Mouse (Mus musculus) limb, embryonic 11.5 days (tissue): ENCODE results near the gene Dnah17. TPM values are rescaled to one million over a fixed set of nuclear protein-coding genes. Genes with fewer than 3 reads are reported as not detected.

Experiments used
- ATAC-seq: fragments of 200-750 bp; cut with Nextera tagmentation; 2 replicates; pipeline ENCODE4 v1.8.0; 2017; ENCODE audit warnings: low read depth; ENCODE audit not compliant: insufficient number of reproducible peaks, low FRiP score, low TSS enrichment
- DNase-seq: peaks from one replicate; pipeline ENCODE4 v3.0.0-alpha.2; 2015; ENCODE audit warnings: low spot score
- H3K27ac ChIP-seq: fragments of 300-500 bp; sonication (generic); replicated peaks from 2 replicates; pipeline ENCODE4 v1.5.1; 2014; ENCODE audit warnings: low read depth, mild to moderate bottlenecking, low read length
- H3K27me3 ChIP-seq: fragments of 300-500 bp; sonication (generic); 2 replicates; pipeline ENCODE4 v1.6.1; 2014; ENCODE audit warnings: mild to moderate bottlenecking, low read length, mixed read lengths; ENCODE audit not compliant: control insufficient read depth, insufficient read depth
- H3K36me3 ChIP-seq: fragments of 300-500 bp; sonication (generic); 2 replicates; pipeline ENCODE4 v1.6.1; 2014; ENCODE audit warnings: mild to moderate bottlenecking, low read length, moderate library complexity, mixed read lengths; ENCODE audit not compliant: control insufficient read depth, insufficient read depth
- H3K4me1 ChIP-seq: fragments of 300-500 bp; sonication (generic); 2 replicates; pipeline ENCODE4 v1.6.1; 2014; ENCODE audit warnings: low read length, mixed read lengths; ENCODE audit not compliant: control insufficient read depth, insufficient read depth
- H3K4me2 ChIP-seq: fragments of 300-500 bp; sonication (generic); 2 replicates; pipeline ENCODE4 v1.6.1; 2014; ENCODE audit warnings: low read depth, mild to moderate bottlenecking, moderate library complexity; ENCODE audit not compliant: severe bottlenecking
- H3K4me3 ChIP-seq: fragments of 300-500 bp; sonication (generic); 2 replicates; pipeline ENCODE4 v1.5.1; 2014; ENCODE audit warnings: low read depth, low read length
- H3K9ac ChIP-seq: fragments of 300-500 bp; sonication (generic); 2 replicates; pipeline ENCODE4 v1.6.1; 2014; ENCODE audit warnings: mild to moderate bottlenecking, low read length
- H3K9me3 ChIP-seq: fragments of 300-500 bp; sonication (generic); 2 replicates; pipeline ENCODE4 v1.6.1; 2016; ENCODE audit warnings: low read length; ENCODE audit not compliant: control insufficient read depth
- WGBS: fragments of 180-500 bp; shearing (Covaris S2); extraction: QIAGEN DNeasy Blood & Tissue Kit; methylation state at CpG from one replicate; pipeline ENCODE4 v1.1.7; 2014; 5-methylcytosine and 5-hydroxymethylcytosine counted together
- polyA plus RNA-seq: library from polyadenylated mRNA; unstranded; fragments of >200 nt; fragmentation: Nextera tagmentation; extraction: Ambion mirVana; gene quantifications from 2 replicates; pipeline ENCODE4 v1.2.1, GENCODE M21; 2014

Dnah17 gene
- polyA plus RNA-seq, 1 experiment from 2014 or later: 0.11 TPM

GRCm38 (mm10) chr11:118008144-118008805, 122.2 kb downstream of the Dnah17 start:
- Histone ChIP-seq H3K27me3 (no peaks in the 10 kb centered on the region), H3K27ac (no peak overlapping the region), H3K4me3 (no peak overlapping the region), H3K9ac (no peak overlapping the region), H3K9me3 (no peaks in the 10 kb centered on the region), H3K4me2 (no peak overlapping the region), H3K36me3 (peaks cover 14% of the 10 kb centered on the region), H3K4me1 (peaks cover 12% of the 10 kb centered on the region)
- no peak for DNase-seq
- 69% methylated on average over 5 of the region's 5 CpGs for WGBS
- ATAC-seq: no peak

GRCm38 (mm10) chr11:118007460-118008143, 122.8 kb downstream of the Dnah17 start:
- H3K4me1 ChIP-seq: peaks cover 12% of the 10 kb centered on the region
- WGBS: 66% methylated on average over 8 of the region's 8 CpGs
- DNase-seq (no peak), ATAC-seq (no peak)
- no peak overlapping the region for H3K27ac ChIP-seq
- H3K36me3 ChIP-seq: peaks cover 14% of the 10 kb centered on the region
- no peak overlapping the region for H3K4me2 ChIP-seq
- no peaks in the 10 kb centered on the region for H3K27me3 ChIP-seq
- no peaks in the 10 kb centered on the region for H3K9me3 ChIP-seq
- no peak overlapping the region for H3K9ac ChIP-seq
- H3K4me3 ChIP-seq: no peak overlapping the region

- peaks cover 24% of the 10 kb centered on the region for H3K36me3 ChIP-seq
- no peak overlapping the region for H3K4me2 ChIP-seq
- H3K27ac ChIP-seq: no peak overlapping the region
- DNase-seq: no peak
- ATAC-seq: no peak
- no peaks in the 10 kb centered on the region for H3K27me3 ChIP-seq
- 87% methylated on average over 5 of the region's 5 CpGs for WGBS
- H3K9me3 ChIP-seq: no peaks in the 10 kb centered on the region
- H3K9ac ChIP-seq: no peak overlapping the region
- H3K4me1 ChIP-seq: peaks cover 6% of the 10 kb centered on the region
- no peak overlapping the region for H3K4me3 ChIP-seq
Measured at GRCm38 (mm10) chr11:118004217-118004616, 126.2 kb downstream of the Dnah17 start.

- Histone ChIP-seq H3K27ac (no peak overlapping the region), H3K27me3 (no peaks in the 10 kb centered on the region), H3K4me1 (peaks cover 4% of the 10 kb centered on the region), H3K4me3 (no peak overlapping the region), H3K36me3 (peaks cover 24% of the 10 kb centered on the region), H3K9me3 (no peaks in the 10 kb centered on the region), H3K4me2 (no peak overlapping the region), H3K9ac (no peak overlapping the region)
- ATAC-seq (no peak), DNase-seq (no peak)
- WGBS: 81% methylated on average over 5 of the region's 5 CpGs
Measured at GRCm38 (mm10) chr11:118003718-118004117, 126.7 kb downstream of the Dnah17 start.

DNA sequence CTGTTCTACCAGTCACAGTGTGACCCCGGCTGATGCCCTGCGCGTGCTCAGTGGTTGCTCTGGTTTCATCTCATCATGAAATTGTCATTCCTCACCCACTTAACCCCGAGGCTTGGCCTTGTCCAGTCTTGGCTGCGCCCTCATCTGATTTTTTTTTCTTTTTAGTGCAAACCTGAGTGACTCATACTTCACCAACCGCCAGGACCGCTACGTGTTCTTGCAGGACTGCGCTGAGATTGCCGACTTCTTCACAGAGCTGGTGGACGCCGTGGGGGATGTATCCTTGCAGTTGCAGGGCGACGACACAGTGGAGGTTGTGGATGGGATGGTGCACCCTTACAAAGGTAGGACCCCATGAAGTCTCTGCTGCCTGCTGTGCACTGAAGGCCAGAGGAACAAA, 127.3 kb downstream of the Dnah17 start:
- Histone ChIP-seq H3K4me3 (no peak overlapping the region), H3K4me1 (peaks cover 4% of the 10 kb centered on the region), H3K9me3 (no peaks in the 10 kb centered on the region), H3K36me3 (peaks cover 24% of the 10 kb centered on the region), H3K9ac (no peak overlapping the region), H3K27me3 (no peaks in the 10 kb centered on the region), H3K27ac (no peak overlapping the region), H3K4me2 (no peak overlapping the region)
- DNase-seq (no peak), ATAC-seq (no peak)
- 93% methylated on average over 14 of the region's 14 CpGs for WGBS

DNA sequence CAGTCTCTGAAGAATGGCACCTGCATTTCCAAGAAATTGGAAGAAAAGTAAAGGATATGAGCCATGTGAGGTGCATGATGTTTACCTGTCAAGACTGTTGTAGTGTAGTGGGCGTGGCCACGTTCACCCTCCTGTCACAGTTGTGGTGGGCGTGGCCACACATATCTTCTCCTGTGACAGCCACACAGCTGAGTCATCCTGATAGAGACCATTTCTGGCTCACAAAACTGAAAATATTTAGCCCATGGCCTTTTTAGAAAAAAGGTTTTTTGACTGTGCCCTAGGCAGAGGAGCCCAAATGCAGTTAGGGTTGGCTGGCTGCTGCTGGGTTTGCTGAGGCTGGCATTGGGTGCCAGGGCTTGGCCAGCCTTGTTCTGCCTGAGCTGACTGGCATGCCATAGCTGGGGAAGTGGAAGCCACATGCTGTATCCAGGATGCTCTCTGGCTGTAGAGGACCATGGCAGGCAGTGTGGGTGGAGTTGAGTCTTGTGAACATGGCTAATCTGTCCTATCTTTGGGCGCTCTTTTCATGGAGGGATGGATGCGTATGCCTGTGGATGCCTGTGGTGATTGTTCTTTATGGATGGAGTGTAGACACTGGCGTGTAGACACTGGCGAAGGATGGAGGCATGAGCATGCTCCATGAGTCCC, 129.7 kb downstream of the Dnah17 start:
- WGBS: 87% methylated on average over 7 of the region's 7 CpGs
- Histone ChIP-seq H3K9me3 (no peaks in the 10 kb centered on the region), H3K9ac (no peak overlapping the region), H3K4me3 (no peak overlapping the region), H3K36me3 (peaks cover 23% of the 10 kb centered on the region), H3K27me3 (no peaks in the 10 kb centered on the region), H3K4me2 (no peak overlapping the region), H3K27ac (no peak overlapping the region), H3K4me1 (peaks cover 4% of the 10 kb centered on the region; the same call in 1 of the 2 replicates)
- DNase-seq (no peak), ATAC-seq (no peak)

- H3K4me2 ChIP-seq: no peak overlapping the region
- 79% methylated on average over 1 of the region's 1 CpGs for WGBS
- no peaks in the 10 kb centered on the region for H3K9me3 ChIP-seq
- no peak for DNase-seq
- H3K9ac ChIP-seq: no peak overlapping the region
- H3K27ac ChIP-seq: no peak overlapping the region
- H3K36me3 ChIP-seq: peaks cover 17% of the 10 kb centered on the region
- no peak for ATAC-seq
- H3K4me3 ChIP-seq: no peak overlapping the region
- peaks cover 5% of the 10 kb centered on the region; the same call in 1 of the 2 replicates for H3K4me1 ChIP-seq
- no peaks in the 10 kb centered on the region for H3K27me3 ChIP-seq
Measured at GRCm38 (mm10) chr11:118000083-118000482, 130.4 kb downstream of the Dnah17 start.

GRCm38 (mm10) chr11:117999260-117999934, 131.0 kb downstream of the Dnah17 start:
- no peak overlapping the region for H3K27ac ChIP-seq
- H3K4me1 ChIP-seq: peaks cover 9% of the 10 kb centered on the region
- no peaks in the 10 kb centered on the region for H3K27me3 ChIP-seq
- peaks cover 15% of the 10 kb centered on the region for H3K36me3 ChIP-seq
- H3K4me2 ChIP-seq: no peak overlapping the region
- WGBS: 88% methylated on average over 6 of the region's 6 CpGs
- no peak overlapping the region for H3K9ac ChIP-seq
- H3K4me3 ChIP-seq: no peak overlapping the region
- H3K9me3 ChIP-seq: no peaks in the 10 kb centered on the region
- ATAC-seq (no peak), DNase-seq (no peak)
